Mouse (Mus musculus): Measurements from ENCODE around the gene Gmnn. TPM values are rescaled to one million over a fixed set of nuclear protein-coding genes. Genes with fewer than 3 reads are reported as not detected.
"Not testable (repeated sequence)": the region's sequence is repeated elsewhere in the genome, so short reads cannot be mapped to it uniquely, and the experiment has no call there.

Gmnn gene
- total RNA-seq, 2 experiments from 2014 or later = 183 to 214 TPM

- ATAC-seq (replicated peaks; ENCODE audit: poor library complexity, severe bottlenecking) = not testable (repeated sequence)
Observed at GRCm38 (mm10) chr13:24767809-24768208, 6.1 kb upstream of the Gmnn start.

GRCm38 (mm10) chr13:24762254-24762653 is 531 bp upstream of the Gmnn start:
- ATAC-seq (replicated peaks; ENCODE audit: poor library complexity, severe bottlenecking) = no peak

DNA sequence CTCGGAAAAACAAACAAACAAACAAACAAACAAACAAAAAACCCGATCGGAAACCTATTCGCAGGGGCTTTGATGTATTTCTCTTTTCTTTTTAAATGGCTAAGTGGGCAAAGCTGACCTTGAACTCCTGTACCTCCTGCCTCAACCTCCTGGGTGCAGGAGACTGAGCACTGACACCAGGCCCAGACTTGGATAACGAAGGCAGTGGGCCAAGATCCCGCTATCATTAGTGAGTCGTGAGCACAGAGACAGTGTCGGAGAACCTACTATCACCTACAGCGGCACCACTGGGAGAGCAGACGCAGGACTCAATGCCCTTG is 680 bp downstream of the Gmnn start:
- no peak for ATAC-seq (replicated peaks; ENCODE audit: poor library complexity, severe bottlenecking)

DNA sequence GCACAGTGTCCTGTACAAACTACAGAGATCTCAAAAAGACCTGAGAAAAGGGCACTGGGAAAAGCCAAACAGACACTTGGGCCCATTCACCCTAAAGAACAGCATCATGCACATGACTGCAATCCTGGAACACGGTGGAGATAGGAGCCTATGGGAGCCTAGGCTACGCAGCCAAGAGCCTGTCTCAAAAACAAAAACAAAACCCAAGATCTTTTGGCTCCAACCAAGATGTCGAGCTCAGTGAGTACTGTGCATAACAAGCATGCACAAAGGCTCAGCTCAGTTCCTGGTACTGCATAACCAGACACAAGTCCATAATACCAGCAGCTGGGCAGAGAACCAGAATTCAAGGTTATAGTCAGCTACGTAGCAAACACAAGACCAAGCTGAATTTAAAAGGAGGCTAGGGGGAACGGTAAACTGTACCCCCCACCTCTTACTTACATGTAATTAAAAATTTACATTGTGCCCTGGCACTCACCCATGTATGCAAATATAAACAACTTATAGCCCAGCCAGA is 1.3 kb downstream of the Gmnn start:
- no peak for ATAC-seq (replicated peaks; ENCODE audit: poor library complexity, severe bottlenecking)

DNA sequence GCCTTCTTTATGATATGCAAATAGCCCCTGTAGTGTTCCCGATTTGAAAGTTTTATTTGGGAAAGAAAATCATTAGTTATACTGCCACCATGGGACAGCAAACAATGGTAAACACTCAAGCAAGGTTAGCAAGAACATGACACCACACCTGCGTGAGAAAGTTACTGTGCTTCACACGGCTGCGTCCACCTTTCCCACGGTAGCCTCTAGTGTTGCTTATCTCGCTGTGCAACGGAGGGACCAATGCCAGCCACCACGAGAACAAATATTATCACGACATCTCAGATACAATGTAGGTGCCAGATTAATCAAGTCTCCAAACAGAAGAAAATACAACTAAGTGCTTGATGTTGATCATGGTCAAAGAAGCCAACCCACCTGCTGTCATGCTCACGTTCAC is 2.3 kb downstream of the Gmnn start:
- ATAC-seq (replicated peaks; ENCODE audit: poor library complexity, severe bottlenecking) = no peak

- ATAC-seq (replicated peaks; ENCODE audit: poor library complexity, severe bottlenecking) = no peak
Observed at GRCm38 (mm10) chr13:24757820-24758564, 3.7 kb downstream of the Gmnn start.

- no peak for ATAC-seq (replicated peaks; ENCODE audit: poor library complexity, severe bottlenecking)
Observed at GRCm38 (mm10) chr13:24756756-24757155, 5.0 kb downstream of the Gmnn start.

GRCm38 (mm10) chr13:24751396-24751795 is 10.3 kb downstream of the Gmnn start:
- ATAC-seq (replicated peaks; ENCODE audit: poor library complexity, severe bottlenecking) = no peak

DNA sequence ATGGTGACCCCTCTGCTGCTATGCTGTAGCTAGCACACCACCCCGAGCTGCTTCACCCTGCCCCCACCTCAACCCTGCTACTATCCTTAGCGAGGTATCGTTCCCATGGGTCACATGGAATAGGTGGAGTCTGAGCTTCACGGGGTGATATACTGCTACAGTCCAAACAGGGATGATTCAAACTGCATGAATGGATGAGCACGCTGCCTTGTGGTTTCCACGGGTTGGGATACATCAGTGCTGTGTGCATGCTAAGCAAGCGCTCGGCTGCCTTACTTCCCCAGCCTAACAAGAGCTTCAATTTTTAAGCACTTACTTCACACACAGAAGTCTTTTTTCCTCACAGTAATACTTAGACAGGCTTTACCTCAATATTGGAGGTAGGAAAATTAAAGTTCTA is 10.9 kb downstream of the Gmnn start:
- ATAC-seq (replicated peaks; ENCODE audit: poor library complexity, severe bottlenecking) = no peak

DNA sequence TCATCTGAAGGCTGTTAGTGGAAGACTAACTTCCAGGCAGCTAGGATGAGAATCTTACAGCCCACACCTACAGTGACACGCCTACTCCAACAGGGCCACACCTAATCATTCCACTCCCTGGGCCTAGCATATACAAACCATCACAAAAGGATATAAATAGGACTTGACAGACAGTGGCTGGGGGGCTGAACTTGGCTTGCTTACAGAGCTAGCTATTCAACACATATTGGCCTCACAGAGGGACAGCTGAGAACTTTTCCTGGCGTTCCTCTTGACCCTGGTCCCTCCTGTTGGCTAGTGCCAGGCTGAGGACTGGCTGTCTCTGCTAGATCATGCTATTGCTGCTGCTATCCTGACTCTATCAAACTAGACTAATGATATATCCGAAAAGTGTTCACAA is 13.9 kb downstream of the Gmnn start:
- ATAC-seq (replicated peaks; ENCODE audit: poor library complexity, severe bottlenecking) = no peak

GRCm38 (mm10) chr13:24741028-24741427 is 20.7 kb downstream of the Gmnn start, which contains the start of gene Armh2:
Gene Armh2, plus strand, starts transcription at chr13:24741232.
- ATAC-seq (replicated peaks; ENCODE audit: poor library complexity, severe bottlenecking) = no peak

- no peak for ATAC-seq (replicated peaks; ENCODE audit: poor library complexity, severe bottlenecking)
Observed at GRCm38 (mm10) chr13:24735608-24736131, 26.1 kb downstream of the Gmnn start.

DNA sequence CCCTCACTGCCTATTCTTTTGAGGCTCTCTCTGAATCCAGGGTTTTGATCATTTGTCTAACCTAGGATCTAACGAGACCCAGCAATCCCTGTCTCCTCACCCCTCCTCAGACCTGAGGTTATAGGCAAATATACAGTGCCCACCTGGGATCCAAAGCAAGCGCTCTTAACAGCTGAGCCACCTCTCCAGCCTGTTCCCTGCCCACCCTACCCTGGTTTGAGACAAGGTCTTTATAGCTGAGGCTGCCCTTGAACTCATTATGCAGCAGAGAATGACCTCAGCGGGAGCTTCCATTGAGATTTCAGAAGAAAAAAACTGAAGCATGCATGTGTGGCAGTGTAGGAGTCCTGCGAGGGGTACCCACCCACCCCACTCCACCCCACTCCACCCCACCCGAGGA is 27.2 kb downstream of the Gmnn start:
- ATAC-seq (replicated peaks; ENCODE audit: poor library complexity, severe bottlenecking) = no peak

DNA sequence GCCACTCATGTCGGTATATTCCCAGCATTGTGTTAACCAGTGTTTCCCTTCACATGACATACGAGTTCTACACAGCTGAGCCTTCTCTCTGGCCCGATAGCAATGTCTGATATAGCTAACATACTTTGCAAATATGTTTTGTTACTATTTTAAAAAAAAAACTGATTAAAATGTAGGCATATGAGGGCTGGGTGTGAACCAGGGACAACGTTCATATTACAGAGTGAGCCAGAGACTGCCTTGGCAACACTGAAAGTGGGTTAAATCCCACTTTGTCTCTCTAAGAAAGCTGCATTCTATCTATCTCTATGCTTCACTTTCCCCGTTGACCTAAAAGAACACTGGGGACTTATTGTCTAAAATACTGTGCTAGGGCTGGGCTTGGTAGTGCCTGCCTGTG is 32.6 kb downstream of the Gmnn start:
- ATAC-seq (replicated peaks; ENCODE audit: poor library complexity, severe bottlenecking) = no peak

DNA sequence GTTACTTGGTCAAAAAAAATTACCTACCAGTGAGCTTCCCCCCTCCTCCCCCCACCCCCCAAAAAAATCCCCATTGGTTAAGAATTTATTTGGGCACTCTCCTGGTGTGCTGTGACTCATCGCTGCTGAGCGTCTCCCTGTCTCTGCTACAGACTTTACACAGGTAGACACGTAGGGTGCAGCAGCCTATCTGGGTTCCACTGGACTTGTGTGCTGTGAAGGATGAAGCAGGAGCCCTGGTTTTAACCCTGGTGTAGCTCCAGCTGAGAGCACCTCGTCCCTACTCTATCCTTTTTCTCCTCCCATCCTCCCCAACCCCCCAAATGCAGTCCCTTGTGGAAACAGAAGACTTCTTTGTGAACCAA is 37.3 kb downstream of the Gmnn start:
- no peak for ATAC-seq (replicated peaks; ENCODE audit: poor library complexity, severe bottlenecking)

- no peak for ATAC-seq (replicated peaks; ENCODE audit: poor library complexity, severe bottlenecking)
Observed at GRCm38 (mm10) chr13:24723699-24724394, 37.9 kb downstream of the Gmnn start.

DNA sequence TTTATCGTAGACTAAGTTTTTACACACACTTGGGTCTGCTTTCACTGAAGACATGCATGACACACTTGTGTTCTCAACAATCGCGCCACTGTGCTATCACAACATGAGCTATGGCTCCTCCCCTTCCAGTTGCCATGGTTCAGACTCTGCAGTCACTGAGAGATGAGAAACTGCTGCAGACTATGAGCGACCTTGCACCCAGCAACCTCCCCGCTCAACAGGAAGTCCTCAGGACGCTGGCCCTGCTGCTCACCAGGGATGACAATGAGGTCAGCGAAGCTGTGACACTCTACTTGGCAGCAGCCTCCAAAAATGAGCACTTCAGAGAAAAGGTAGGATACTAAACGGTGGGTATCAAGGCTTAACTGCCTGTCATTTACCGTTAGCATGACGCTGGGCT is 40.2 kb downstream of the Gmnn start:
- no peak for ATAC-seq (replicated peaks; ENCODE audit: poor library complexity, severe bottlenecking)

DNA sequence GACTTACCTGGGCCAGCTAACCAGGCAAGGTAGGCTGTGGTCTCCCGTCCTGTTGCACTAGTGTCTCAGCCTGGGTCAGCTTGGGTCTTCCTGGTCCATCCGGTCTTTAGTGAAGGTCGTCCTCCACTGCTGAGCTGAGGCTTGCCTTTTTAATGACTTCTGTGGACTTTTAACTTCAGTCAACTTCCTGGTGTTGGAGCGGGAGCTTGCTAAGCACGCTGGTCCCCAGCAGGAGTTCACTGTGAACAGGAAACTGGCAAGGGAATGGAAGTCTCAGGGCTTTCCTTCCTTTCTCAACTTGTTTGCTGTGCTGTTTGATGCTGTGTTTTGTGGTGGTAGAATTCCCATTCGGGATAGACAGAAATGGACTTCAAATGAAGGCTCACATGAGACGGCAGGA is 44.0 kb downstream of the Gmnn start:
- ATAC-seq (replicated peaks; ENCODE audit: poor library complexity, severe bottlenecking) = no peak

- ATAC-seq (replicated peaks; ENCODE audit: poor library complexity, severe bottlenecking) = no peak
Observed at GRCm38 (mm10) chr13:24716441-24716840, 45.3 kb downstream of the Gmnn start.

GRCm38 (mm10) chr13:24715601-24716000 is 46.1 kb downstream of the Gmnn start:
- no peak for ATAC-seq (replicated peaks; ENCODE audit: poor library complexity, severe bottlenecking)

GRCm38 (mm10) chr13:24714360-24714885 is 47.3 kb downstream of the Gmnn start:
- no peak for ATAC-seq (replicated peaks; ENCODE audit: poor library complexity, severe bottlenecking)
